Mouse (Mus musculus) liver, postnatal 0 days (tissue): ENCODE measurements around the gene Pah. TPM values are rescaled to one million over a fixed set of nuclear protein-coding genes. Genes with fewer than 3 reads are reported as not detected.

Experiments
- ATAC-seq: fragments of 200-750 bp; cut with Nextera tagmentation; 2 replicates; pipeline ENCODE4 v1.8.0; 2017; ENCODE audit warnings: mild to moderate bottlenecking, moderate library complexity
- DNase-seq: peaks from one replicate; pipeline ENCODE4 v3.0.0-alpha.2; 2016
- H3K27ac ChIP-seq: fragments of 300-500 bp; sonication (generic); 2 replicates; pipeline ENCODE4 v1.5.1; 2014; ENCODE audit warnings: antibody characterized with exemption, moderate library complexity, mild to moderate bottlenecking, low read depth
- H3K27me3 ChIP-seq: fragments of 300-500 bp; sonication (generic); 2 replicates; pipeline ENCODE4 v1.6.1; 2014; ENCODE audit warnings: low read length, control low read depth, mixed read lengths; ENCODE audit not compliant: insufficient read depth
- H3K36me3 ChIP-seq: fragments of 300-500 bp; sonication (generic); replicated peaks from 2 replicates; pipeline ENCODE4 v1.6.1; 2014; ENCODE audit warnings: mild to moderate bottlenecking, control low read depth, low read length, moderate library complexity, mixed read lengths; ENCODE audit not compliant: insufficient read depth
- H3K4me1 ChIP-seq: fragments of 300-500 bp; sonication (generic); 2 replicates; pipeline ENCODE4 v1.6.1; 2014; ENCODE audit warnings: antibody characterized with exemption, mild to moderate bottlenecking, control low read depth; ENCODE audit not compliant: insufficient read depth
- H3K4me2 ChIP-seq: fragments of 300-500 bp; sonication (generic); 2 replicates; pipeline ENCODE4 v1.6.1; 2014; ENCODE audit warnings: low read depth, mild to moderate bottlenecking, low read length, moderate library complexity, mixed read lengths
- H3K4me3 ChIP-seq: fragments of 300-500 bp; sonication (generic); 2 replicates; pipeline ENCODE4 v1.5.1; 2014; ENCODE audit warnings: low read depth, low read length
- H3K9ac ChIP-seq: fragments of 300-500 bp; sonication (generic); replicated peaks from 2 replicates; pipeline ENCODE4 v1.6.1; 2014; ENCODE audit warnings: mild to moderate bottlenecking, moderate library complexity
- H3K9me3 ChIP-seq: fragments of 300-500 bp; sonication (generic); 2 replicates; pipeline ENCODE4 v1.6.1; 2016; ENCODE audit warnings: mild to moderate bottlenecking, control low read depth, low read length, mixed read lengths
- CTCF ChIP-seq: sonication (generic); IDR thresholded peaks from 2 replicates; pipeline ENCODE4 v1.5.1; 2016; ENCODE audit warnings: antibody characterized with exemption, low read depth
- EP300 ChIP-seq: IDR thresholded peaks from 2 replicates; pipeline ENCODE4 v1.6.1; 2016; ENCODE audit warnings: antibody characterized with exemption, low read depth, mild to moderate bottlenecking
- WGBS: fragments of 180-500 bp; shearing (Covaris S2); extraction: QIAGEN DNeasy Blood & Tissue Kit; methylation state at CpG from one replicate; pipeline ENCODE4 v1.1.7; 2014; ENCODE audit not compliant: insufficient replicate concordance; 5-methylcytosine and 5-hydroxymethylcytosine counted together
- polyA plus RNA-seq: library from polyadenylated mRNA; unstranded; fragments of >200 nt; fragmentation: Nextera tagmentation; extraction: Ambion mirVana; gene quantifications from 2 replicates; pipeline ENCODE4 v1.2.1, GENCODE M21; 2015

The Pah gene
- polyA plus RNA-seq, 1 experiment from 2014 or later: 146 TPM

- no peak for TF ChIP-seq EP300
- no peak for TF ChIP-seq CTCF
- H3K27me3 ChIP-seq: peaks cover 84% of the 10 kb centered on the region
- peaks cover 3% of the 10 kb centered on the region; the same call in 1 of the 2 replicates for H3K4me1 ChIP-seq
- H3K4me3 ChIP-seq: peak overlapping the region; percentile 46
- under 1% methylated on average over 26 of the region's 26 CpGs for WGBS
- ATAC-seq (no peak), DNase-seq (no peak)
- no peak overlapping the region for H3K9ac ChIP-seq
- H3K36me3 ChIP-seq: no peaks in the 10 kb centered on the region
- H3K27ac ChIP-seq: no peak overlapping the region
- H3K4me2 ChIP-seq: peak overlapping the region; percentile 74
- no peaks in the 10 kb centered on the region for H3K9me3 ChIP-seq
Measured at GRCm38 (mm10) chr10:87492332-87492660, 29.3 kb upstream of the Pah start.

- Histone ChIP-seq H3K9ac (no peak overlapping the region), H3K4me3 (peak overlapping the region; percentile 46), H3K4me1 (peaks cover 3% of the 10 kb centered on the region; the same call in 1 of the 2 replicates), H3K4me2 (peak overlapping the region; percentile 74), H3K9me3 (peaks cover 1% of the 10 kb centered on the region; the same call in 1 of the 2 replicates), H3K27me3 (peaks cover 81% of the 10 kb centered on the region), H3K27ac (no peak overlapping the region), H3K36me3 (no peaks in the 10 kb centered on the region)
- DNase-seq (peak; percentile 28), ATAC-seq (no peak)
- WGBS: 1% methylated on average over 73 of the region's 90 CpGs
- TF ChIP-seq CTCF (no peak), EP300 (no peak)
Measured at GRCm38 (mm10) chr10:87492661-87493551, 28.7 kb upstream of the Pah start.

DNA sequence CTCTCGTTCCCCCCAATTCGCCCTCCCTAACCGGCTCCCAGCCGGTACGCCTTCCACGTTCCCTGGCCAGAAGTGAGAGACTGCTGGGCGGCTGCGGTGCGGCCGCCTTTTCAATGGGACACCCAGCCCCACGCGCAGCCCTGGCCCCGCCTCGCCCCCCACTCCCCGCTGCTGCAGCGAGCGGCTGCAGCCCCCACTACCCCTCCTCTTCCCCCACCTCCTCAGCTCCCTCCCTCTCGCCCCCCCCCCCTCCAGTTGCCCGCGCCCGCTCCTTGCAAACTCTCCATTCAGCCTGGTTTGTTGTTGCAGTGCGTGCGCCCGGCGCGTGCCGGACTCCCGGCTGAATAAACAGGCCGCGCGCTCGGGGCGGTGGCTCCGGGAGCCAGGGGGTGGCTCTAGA is 28.0 kb upstream of the Pah start, which contains the start of gene Ascl1:
Ascl1 (minus strand) TSS at position 85 of the 400 bp plus-strand sequence.
- H3K4me2 ChIP-seq: peak within 1 kb of the TSS; percentile 74
- WGBS: 2% methylated on average over 31 of the region's 34 CpGs
- no peaks in the 10 kb centered on the region for H3K36me3 ChIP-seq
- H3K9me3 ChIP-seq: peaks cover 3% of the 10 kb centered on the region; the same call in 1 of the 2 replicates
- TF ChIP-seq EP300 (no peak), CTCF (no peak)
- H3K4me3 ChIP-seq: peak within 1 kb of the TSS; percentile 46
- no peak within 1 kb of the TSS for H3K9ac ChIP-seq
- peaks cover 79% of the 10 kb centered on the region for H3K27me3 ChIP-seq
- no peak for ATAC-seq
- no peak within 1 kb of the TSS for H3K27ac ChIP-seq
- H3K4me1 ChIP-seq: peaks cover 3% of the 10 kb centered on the region; the same call in 1 of the 2 replicates
- no peak for DNase-seq

- no peak for ATAC-seq
- Histone ChIP-seq H3K27me3 (peaks cover 73% of the 10 kb centered on the region), H3K36me3 (no peaks in the 10 kb centered on the region), H3K27ac (no peak overlapping the region), H3K4me2 (no peak overlapping the region), H3K4me1 (peaks cover 3% of the 10 kb centered on the region; the same call in 1 of the 2 replicates), H3K4me3 (no peak overlapping the region), H3K9ac (no peak overlapping the region), H3K9me3 (peaks cover 3% of the 10 kb centered on the region; the same call in 1 of the 2 replicates)
- 4% methylated on average over 4 of the region's 4 CpGs for WGBS
- DNase-seq: no peak
- TF ChIP-seq CTCF: no peak
- TF ChIP-seq EP300: no peak
Measured at GRCm38 (mm10) chr10:87494176-87494575, 27.4 kb upstream of the Pah start.

DNA sequence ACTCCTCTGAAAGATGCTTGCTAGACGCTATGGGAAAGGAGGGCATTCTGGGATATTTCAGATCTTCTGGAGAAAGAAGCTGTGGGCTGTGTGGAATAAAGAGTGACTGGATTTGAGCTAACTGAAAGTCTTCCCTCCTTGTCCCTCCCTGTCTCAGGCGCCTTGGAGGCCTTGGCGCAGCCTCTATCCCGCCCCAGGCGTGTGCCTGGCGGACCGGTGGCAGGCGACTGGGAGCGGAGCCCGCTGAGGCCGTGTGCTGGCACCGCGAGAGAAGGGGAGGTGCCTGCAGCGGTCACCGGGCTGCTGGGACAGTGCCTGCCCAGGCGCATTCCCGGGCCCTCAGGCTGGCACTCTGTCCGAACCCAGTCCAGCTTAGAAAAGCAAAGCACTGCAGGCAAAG is 27.0 kb upstream of the Pah start:
- H3K27ac ChIP-seq: no peak overlapping the region
- H3K4me1 ChIP-seq: peaks cover 3% of the 10 kb centered on the region; the same call in 1 of the 2 replicates
- H3K4me3 ChIP-seq: no peak overlapping the region
- no peak for DNase-seq
- no peaks in the 10 kb centered on the region for H3K36me3 ChIP-seq
- H3K9ac ChIP-seq: no peak overlapping the region
- ATAC-seq: no peak
- H3K4me2 ChIP-seq: no peak overlapping the region
- TF ChIP-seq CTCF: no peak
- TF ChIP-seq EP300: no peak
- WGBS: under 1% methylated on average over 16 of the region's 18 CpGs
- H3K9me3 ChIP-seq: peaks cover 3% of the 10 kb centered on the region; the same call in 1 of the 2 replicates
- peaks cover 69% of the 10 kb centered on the region for H3K27me3 ChIP-seq

DNA sequence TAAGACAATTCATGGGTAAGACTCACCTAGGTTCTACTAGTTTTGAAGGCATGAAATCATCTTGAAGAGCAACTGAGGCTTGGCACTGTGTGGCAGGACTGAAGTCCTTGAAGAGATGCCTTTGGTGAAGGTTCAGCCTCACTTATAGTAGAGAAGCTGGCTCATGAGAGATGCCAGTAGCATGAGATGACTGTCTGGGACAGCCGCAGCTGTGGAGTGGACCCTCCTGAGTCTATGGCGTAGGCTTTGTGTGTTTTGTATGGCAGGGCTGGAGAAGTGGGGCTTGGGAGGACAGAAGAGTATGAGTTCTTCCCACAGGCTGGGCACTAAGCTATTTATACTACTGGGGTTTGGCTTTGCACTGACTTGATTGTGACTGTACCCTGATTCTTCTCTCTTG is 24.5 kb upstream of the Pah start:
- no peak for TF ChIP-seq EP300
- no peak for TF ChIP-seq CTCF
- Histone ChIP-seq H3K4me1 (peaks cover 3% of the 10 kb centered on the region; the same call in 1 of the 2 replicates), H3K9ac (no peak overlapping the region), H3K27ac (no peak overlapping the region), H3K27me3 (peaks cover 63% of the 10 kb centered on the region), H3K36me3 (no peaks in the 10 kb centered on the region), H3K4me3 (no peak overlapping the region), H3K9me3 (peaks cover 3% of the 10 kb centered on the region; the same call in 1 of the 2 replicates), H3K4me2 (no peak overlapping the region)
- 73% methylated on average over 2 of the region's 2 CpGs for WGBS
- ATAC-seq (no peak), DNase-seq (no peak)
